Mouse (Mus musculus) sigmoid colon, adult 10 weeks (tissue): ENCODE results near the gene Prkar2b. TPM values are rescaled to one million over a fixed set of nuclear protein-coding genes. Genes with fewer than 3 reads are reported as not detected.

Source experiments
- polyA plus RNA-seq: library from polyadenylated mRNA; stranded (reverse); fragments of 350-450 nt; fragmentation: Illumina TruSeq; extraction: RNeasy Lipid Tissue Mini Kit (QIAGEN cat#74804); gene quantifications from one replicate; pipeline ENCODE4 v1.2.3, GENCODE M21; 2014; ENCODE audit warnings: low read depth, low replicate concordance

Gene Prkar2b
- 34.0 TPM for polyA plus RNA-seq

DNA sequence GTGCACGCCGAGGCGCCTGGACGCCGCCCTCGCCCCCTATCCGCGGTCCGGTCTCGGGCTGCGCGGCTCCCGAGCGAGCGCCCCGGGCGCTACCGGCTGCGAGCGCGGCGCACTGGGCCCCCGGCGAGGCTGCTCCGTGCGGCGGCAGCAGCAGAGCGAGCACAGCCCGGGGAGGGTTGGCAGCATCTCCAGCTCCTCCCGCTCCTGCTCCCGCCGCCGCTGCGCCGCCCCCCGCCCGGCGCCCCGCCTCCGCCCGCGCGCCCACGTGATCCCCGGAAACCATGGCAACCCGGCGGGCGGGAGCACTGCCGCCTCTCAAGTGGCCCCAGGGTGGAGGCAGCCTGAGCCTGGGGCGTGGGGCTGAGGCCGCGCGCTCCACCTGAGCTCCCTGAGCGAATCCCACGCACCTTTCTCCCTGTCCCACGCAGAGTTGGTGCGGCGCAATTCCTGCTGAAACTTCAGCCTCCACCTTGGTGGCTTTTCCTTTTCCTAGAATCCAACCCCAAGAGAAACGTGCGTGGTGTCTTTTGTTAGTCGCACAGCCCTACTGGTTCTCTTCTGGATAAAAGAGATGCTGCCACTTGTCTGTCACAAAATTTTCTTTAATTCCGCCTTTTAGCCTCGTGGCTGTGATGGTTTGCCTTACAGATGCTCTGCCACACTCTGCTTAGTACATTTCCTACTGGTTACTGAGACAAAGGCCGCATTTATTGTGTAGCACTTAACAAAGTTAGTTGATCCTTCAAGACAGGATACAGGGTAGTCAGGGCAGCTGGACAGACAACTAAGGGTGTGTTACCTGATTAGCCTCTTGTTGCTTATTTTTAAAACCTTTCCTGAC is at the start of gene Prkar2b:
Prkar2b (minus strand) TSS at position 207 of the 841 bp plus-strand sequence.

GRCm38 (mm10) chr12:31949759-31950658 is 111.1 kb downstream of the Prkar2b start, which contains the start of gene Hbp1:
Hbp1 (minus strand) TSS chr12:31950535.

Other genes with a start within 250 kb of the Prkar2b start
- gene Hbp1, start 110.8 kb downstream of the Prkar2b start, polyA plus RNA-seq: 214 TPM
- gene Pik3cg, start 147.4 kb upstream of the Prkar2b start, polyA plus RNA-seq: 11.9 TPM